Mouse (Mus musculus) hindbrain, embryonic 14.5 days (tissue): Measurements from ENCODE around the gene Ccdc85a. TPM values are rescaled to one million over a fixed set of nuclear protein-coding genes. Genes with fewer than 3 reads are reported as not detected.
"Not testable (repeated sequence)": the region's sequence is repeated elsewhere in the genome, so short reads cannot be mapped to it uniquely, and the experiment has no call there.

Experiments used
- ATAC-seq: fragments of 200-750 bp; cut with Nextera tagmentation; 2 replicates; pipeline ENCODE4 v1.8.0; 2017; ENCODE audit warnings: moderate number of reproducible peaks, mild to moderate bottlenecking, moderate TSS enrichment, moderate library complexity; ENCODE audit not compliant: low FRiP score
- DNase-seq: peaks from one replicate; pipeline ENCODE4 v3.0.0-alpha.2; 2015; ENCODE audit warnings: low spot score
- H3K27ac ChIP-seq: fragments of 300-500 bp; sonication (generic); 2 replicates; pipeline ENCODE4 v1.5.1; 2014; ENCODE audit warnings: mild to moderate bottlenecking, moderate library complexity
- H3K27me3 ChIP-seq: fragments of 300-500 bp; sonication (generic); 2 replicates; pipeline ENCODE4 v1.6.1; 2014; ENCODE audit warnings: mild to moderate bottlenecking, low read length, mixed read lengths; ENCODE audit not compliant: control insufficient read depth, insufficient read depth
- H3K36me3 ChIP-seq: fragments of 300-500 bp; sonication (generic); replicated peaks from 2 replicates; pipeline ENCODE4 v1.6.1; 2014; ENCODE audit not compliant: control insufficient read depth, insufficient read depth
- H3K4me1 ChIP-seq: fragments of 300-500 bp; sonication (generic); replicated peaks from 2 replicates; pipeline ENCODE4 v1.6.1; 2014; ENCODE audit warnings: antibody characterized with exemption, low read length, mixed read lengths; ENCODE audit not compliant: control insufficient read depth, insufficient read depth
- H3K4me2 ChIP-seq: fragments of 300-500 bp; sonication (generic); replicated peaks from 2 replicates; pipeline ENCODE4 v1.6.1; 2014; ENCODE audit warnings: mild to moderate bottlenecking, moderate library complexity
- H3K4me3 ChIP-seq: fragments of 300-500 bp; sonication (generic); replicated peaks from 2 replicates; pipeline ENCODE4 v1.5.1; 2014; ENCODE audit warnings: mild to moderate bottlenecking, low read length
- H3K9ac ChIP-seq: fragments of 300-500 bp; sonication (generic); 2 replicates; pipeline ENCODE4 v1.6.1; 2014
- H3K9me3 ChIP-seq: fragments of 300-500 bp; sonication (generic); 2 replicates; pipeline ENCODE4 v1.6.1; 2016; ENCODE audit warnings: low read length; ENCODE audit not compliant: control insufficient read depth
- WGBS: fragments of 180-500 bp; shearing (Covaris S2); extraction: QIAGEN DNeasy Blood & Tissue Kit; methylation state at CpG from one replicate; pipeline ENCODE4 v1.1.7; 2014; 5-methylcytosine and 5-hydroxymethylcytosine counted together
- polyA plus RNA-seq: library from polyadenylated mRNA; unstranded; fragments of >200 nt; fragmentation: Nextera tagmentation; extraction: Ambion mirVana; gene quantifications from 2 replicates; pipeline ENCODE4 v1.2.1, GENCODE M21; 2014

Gene Ccdc85a
- polyA plus RNA-seq, 1 experiment from 2014 or later: 36.3 TPM

GRCm38 (mm10) chr11:28464926-28465325 is 119.2 kb downstream of the Ccdc85a start:
- no peaks in the 10 kb centered on the region for H3K9me3 ChIP-seq
- no peaks in the 10 kb centered on the region for H3K36me3 ChIP-seq
- H3K9ac ChIP-seq: no peak overlapping the region
- DNase-seq (no peak), ATAC-seq (no peak)
- no peak overlapping the region for H3K4me2 ChIP-seq
- WGBS: 89% methylated on average over 1 of the region's 1 CpGs
- H3K4me3 ChIP-seq: no peak overlapping the region
- no peak overlapping the region for H3K27ac ChIP-seq
- no peaks in the 10 kb centered on the region for H3K27me3 ChIP-seq
- no peaks in the 10 kb centered on the region for H3K4me1 ChIP-seq

GRCm38 (mm10) chr11:28459165-28459564 is 125.0 kb downstream of the Ccdc85a start:
- Histone ChIP-seq H3K9me3 (no peaks in the 10 kb centered on the region), H3K27ac (no peak overlapping the region), H3K27me3 (no peaks in the 10 kb centered on the region), H3K36me3 (no peaks in the 10 kb centered on the region), H3K9ac (no peak overlapping the region), H3K4me1 (no peaks in the 10 kb centered on the region), H3K4me3 (no peak overlapping the region), H3K4me2 (no peak overlapping the region)
- ATAC-seq: no peak
- 90% methylated on average over 1 of the region's 1 CpGs for WGBS
- no peak for DNase-seq

- Histone ChIP-seq H3K9me3 (no peaks in the 10 kb centered on the region), H3K27me3 (no peaks in the 10 kb centered on the region), H3K4me1 (no peaks in the 10 kb centered on the region), H3K4me2 (no peak overlapping the region), H3K4me3 (no peak overlapping the region), H3K27ac (no peak overlapping the region), H3K9ac (no peak overlapping the region), H3K36me3 (no peaks in the 10 kb centered on the region)
- DNase-seq: no peak
- no peak for ATAC-seq
Measured at GRCm38 (mm10) chr11:28439877-28440276, 144.2 kb downstream of the Ccdc85a start.

GRCm38 (mm10) chr11:28422451-28423231 is 161.5 kb downstream of the Ccdc85a start:
- no peak overlapping the region for H3K27ac ChIP-seq

GRCm38 (mm10) chr11:28415841-28416240 is 168.3 kb downstream of the Ccdc85a start:
- Histone ChIP-seq H3K27ac (no peak overlapping the region), H3K9me3 (no peaks in the 10 kb centered on the region), H3K36me3 (no peaks in the 10 kb centered on the region), H3K4me3 (no peak overlapping the region), H3K4me2 (no peak overlapping the region), H3K27me3 (no peaks in the 10 kb centered on the region), H3K9ac (no peak overlapping the region), H3K4me1 (no peaks in the 10 kb centered on the region)
- ATAC-seq (no peak), DNase-seq (no peak)
- WGBS: 61% methylated on average over 2 of the region's 2 CpGs

More at GRCm38 (mm10) chr11:28422451-28423231, 161.5 kb downstream of the Ccdc85a start:
- H3K4me3 ChIP-seq: no peak overlapping the region
- H3K27me3 ChIP-seq: no peaks in the 10 kb centered on the region
- no peaks in the 10 kb centered on the region for H3K4me1 ChIP-seq
- no peaks in the 10 kb centered on the region for H3K36me3 ChIP-seq
- DNase-seq (no peak), ATAC-seq (no peak)
- WGBS: 88% methylated on average over 2 of the region's 2 CpGs
- H3K9ac ChIP-seq: no peak overlapping the region
- H3K4me2 ChIP-seq: no peak overlapping the region
- H3K9me3 ChIP-seq: no peaks in the 10 kb centered on the region

GRCm38 (mm10) chr11:28409880-28410279 is 174.2 kb downstream of the Ccdc85a start:
- not testable (repeated sequence) for ATAC-seq, H3K4me3 ChIP-seq, H3K9ac ChIP-seq, H3K4me1 ChIP-seq, DNase-seq, H3K4me2 ChIP-seq, H3K9me3 ChIP-seq, H3K27ac ChIP-seq, H3K36me3 ChIP-seq, H3K27me3 ChIP-seq
- WGBS: 92% methylated on average over 2 of the region's 2 CpGs

- H3K9me3 ChIP-seq: no peaks in the 10 kb centered on the region
- H3K27me3 ChIP-seq: no peaks in the 10 kb centered on the region
- 70% methylated on average over 1 of the region's 1 CpGs for WGBS
- H3K4me1 ChIP-seq: no peaks in the 10 kb centered on the region
- no peak overlapping the region for H3K27ac ChIP-seq
- H3K9ac ChIP-seq: no peak overlapping the region
- DNase-seq (no peak), ATAC-seq (no peak)
- no peak overlapping the region for H3K4me2 ChIP-seq
- H3K36me3 ChIP-seq: no peaks in the 10 kb centered on the region
- no peak overlapping the region for H3K4me3 ChIP-seq
Measured at GRCm38 (mm10) chr11:28397166-28397565, 187.0 kb downstream of the Ccdc85a start.

GRCm38 (mm10) chr11:28375891-28376290 is 208.2 kb downstream of the Ccdc85a start:
- H3K27ac ChIP-seq: no peak overlapping the region
- DNase-seq: no peak
- ATAC-seq: no peak

GRCm38 (mm10) chr11:28374636-28375035 is 209.5 kb downstream of the Ccdc85a start:
- H3K4me1 ChIP-seq: no peaks in the 10 kb centered on the region
- DNase-seq (no peak), ATAC-seq (no peak)
- no peak overlapping the region for H3K4me3 ChIP-seq
- no peak overlapping the region for H3K27ac ChIP-seq
- H3K27me3 ChIP-seq: no peaks in the 10 kb centered on the region
- H3K4me2 ChIP-seq: no peak overlapping the region
- H3K9me3 ChIP-seq: 0 out of 2 replicates have a peak, but pooled peaks cover 4% of the 10 kb centered on the region
- no peaks in the 10 kb centered on the region for H3K36me3 ChIP-seq
- H3K9ac ChIP-seq: no peak overlapping the region

More at GRCm38 (mm10) chr11:28375891-28376290, 208.2 kb downstream of the Ccdc85a start:
- H3K36me3 ChIP-seq: no peaks in the 10 kb centered on the region
- H3K4me2 ChIP-seq: no peak overlapping the region
- H3K27me3 ChIP-seq: no peaks in the 10 kb centered on the region
- no peak overlapping the region for H3K9ac ChIP-seq
- H3K9me3 ChIP-seq: no peaks in the 10 kb centered on the region
- H3K4me3 ChIP-seq: no peak overlapping the region
- H3K4me1 ChIP-seq: no peaks in the 10 kb centered on the region

- H3K27me3 ChIP-seq, ATAC-seq, H3K27ac ChIP-seq, H3K4me2 ChIP-seq, H3K4me3 ChIP-seq, H3K36me3 ChIP-seq, H3K4me1 ChIP-seq, H3K9me3 ChIP-seq, DNase-seq, H3K9ac ChIP-seq: not testable (repeated sequence)
- WGBS: 76% methylated on average over 5 of the region's 5 CpGs
Measured at GRCm38 (mm10) chr11:28371381-28371780, 212.7 kb downstream of the Ccdc85a start.
